Mouse (Mus musculus) midbrain, embryonic 13.5 days (tissue): ENCODE results near the gene Dgkh. TPM values are rescaled to one million over a fixed set of nuclear protein-coding genes. Genes with fewer than 3 reads are reported as not detected.

ENCODE experiments used
- ATAC-seq: fragments of 200-750 bp; cut with Nextera tagmentation; 2 replicates; pipeline ENCODE4 v1.8.0; 2017; ENCODE audit warnings: mild to moderate bottlenecking, moderate TSS enrichment, moderate library complexity
- H3K27ac ChIP-seq: fragments of 300-500 bp; sonication (generic); 2 replicates; pipeline ENCODE4 v1.5.1; 2015; ENCODE audit warnings: inconsistent platforms, mild to moderate bottlenecking, moderate library complexity
- H3K27me3 ChIP-seq: fragments of 300-500 bp; sonication (generic); 2 replicates; pipeline ENCODE4 v1.6.1; 2015; ENCODE audit warnings: mild to moderate bottlenecking, inconsistent platforms
- H3K36me3 ChIP-seq: fragments of 300-500 bp; sonication (generic); 2 replicates; pipeline ENCODE4 v1.6.1; 2015; ENCODE audit warnings: mild to moderate bottlenecking, inconsistent platforms
- H3K4me1 ChIP-seq: fragments of 300-500 bp; sonication (generic); replicated peaks from 2 replicates; pipeline ENCODE4 v1.6.1; 2015; ENCODE audit warnings: inconsistent platforms
- H3K4me2 ChIP-seq: fragments of 300-500 bp; sonication (generic); replicated peaks from 2 replicates; pipeline ENCODE4 v1.6.1; 2015; ENCODE audit warnings: moderate library complexity, mild to moderate bottlenecking, inconsistent platforms
- H3K4me3 ChIP-seq: fragments of 300-500 bp; sonication (generic); replicated peaks from 2 replicates; pipeline ENCODE4 v1.5.1; 2015; ENCODE audit warnings: mild to moderate bottlenecking, inconsistent platforms
- H3K9ac ChIP-seq: fragments of 300-500 bp; sonication (generic); replicated peaks from 2 replicates; pipeline ENCODE4 v1.6.1; 2015; ENCODE audit warnings: mild to moderate bottlenecking, inconsistent platforms
- H3K9me3 ChIP-seq: fragments of 300-500 bp; sonication (generic); 2 replicates; pipeline ENCODE4 v1.6.1; 2016; ENCODE audit warnings: mild to moderate bottlenecking, inconsistent platforms
- WGBS: fragments of 180-500 bp; shearing (Covaris S2); methylation state at CpG from one replicate; pipeline ENCODE4 v1.1.7; 2015; 5-methylcytosine and 5-hydroxymethylcytosine counted together
- polyA plus RNA-seq: library from polyadenylated mRNA; unstranded; fragments of >200 nt; fragmentation: Nextera tagmentation; extraction: Ambion mirVana; gene quantifications from 2 replicates; pipeline ENCODE4 v1.2.1, GENCODE M21; 2015

Gene Dgkh
- polyA plus RNA-seq, 1 experiment from 2014 or later: 1.5 TPM

DNA sequence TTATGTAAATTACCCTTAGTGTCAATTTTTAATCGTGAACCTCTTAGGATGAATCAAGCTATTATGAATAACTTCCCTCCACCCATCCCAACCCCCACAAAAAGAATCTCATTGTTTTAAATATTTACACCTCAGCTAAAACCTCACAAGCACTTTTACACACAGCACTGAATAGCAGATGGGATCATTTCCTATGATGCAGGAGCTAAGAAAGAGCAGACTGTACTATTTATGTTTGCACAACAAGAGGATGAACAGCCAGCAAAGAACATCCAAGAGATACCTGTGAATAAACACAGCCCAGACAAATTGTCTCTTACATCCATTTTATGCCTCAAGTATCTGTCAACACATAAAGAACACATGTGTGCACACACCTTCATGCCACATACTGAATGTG lies 41.7 kb downstream of the Dgkh start:
- Histone ChIP-seq H3K4me2 (no peak overlapping the region), H3K9me3 (no peaks in the 10 kb centered on the region), H3K4me1 (no peaks in the 10 kb centered on the region), H3K27me3 (no peaks in the 10 kb centered on the region), H3K4me3 (no peak overlapping the region), H3K27ac (no peak overlapping the region), H3K9ac (no peak overlapping the region), H3K36me3 (no peaks in the 10 kb centered on the region)
- WGBS: 76% methylated on average over 1 of the region's 1 CpGs
- no peak for ATAC-seq

DNA sequence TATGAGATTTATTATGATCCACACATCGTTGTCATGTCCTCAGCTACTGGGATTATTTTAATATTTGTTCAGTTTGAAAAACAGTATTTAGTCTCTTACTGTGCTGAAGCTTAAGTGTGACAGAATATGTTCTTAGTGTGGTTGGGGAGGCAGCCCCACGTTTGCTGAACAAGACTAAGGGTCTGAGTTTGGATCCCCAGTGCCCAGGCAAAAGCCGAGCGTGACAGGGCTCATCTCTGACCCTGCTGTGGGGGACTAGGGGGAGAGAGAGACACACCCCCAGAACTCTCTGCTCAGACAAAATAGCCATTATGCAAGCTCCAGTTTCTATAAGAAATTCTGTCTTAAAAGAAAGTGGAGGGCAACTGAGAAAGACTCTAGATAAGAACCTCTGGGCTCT lies 42.2 kb downstream of the Dgkh start:
- no peaks in the 10 kb centered on the region for H3K4me1 ChIP-seq
- no peak for ATAC-seq
- H3K4me2 ChIP-seq: no peak overlapping the region
- no peak overlapping the region for H3K4me3 ChIP-seq
- no peaks in the 10 kb centered on the region for H3K27me3 ChIP-seq
- 67% methylated on average over 4 of the region's 4 CpGs for WGBS
- H3K9ac ChIP-seq: no peak overlapping the region
- no peak overlapping the region for H3K27ac ChIP-seq
- no peaks in the 10 kb centered on the region for H3K36me3 ChIP-seq
- no peaks in the 10 kb centered on the region for H3K9me3 ChIP-seq

DNA sequence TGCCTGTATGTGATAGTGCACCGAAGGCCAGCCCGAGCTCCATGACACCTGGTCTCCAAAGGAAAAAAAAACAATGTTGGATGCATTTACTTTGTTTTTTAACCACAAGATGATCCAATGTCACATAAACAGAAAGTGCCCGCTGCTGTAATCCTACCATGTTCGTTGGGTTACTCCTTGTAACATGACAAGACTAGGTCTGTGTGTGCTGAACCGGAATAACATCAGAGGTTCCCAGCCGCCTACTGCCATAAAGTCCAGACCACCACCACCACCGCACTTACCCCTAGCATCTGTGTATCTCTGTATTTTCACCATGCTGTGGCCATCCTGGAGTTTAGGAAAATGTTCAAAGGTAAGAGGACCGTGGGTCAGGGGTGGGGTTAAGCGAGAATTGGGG lies 42.6 kb downstream of the Dgkh start:
- no peak overlapping the region for H3K4me2 ChIP-seq
- H3K4me1 ChIP-seq: no peaks in the 10 kb centered on the region
- H3K36me3 ChIP-seq: no peaks in the 10 kb centered on the region
- H3K9ac ChIP-seq: no peak overlapping the region
- WGBS: 93% methylated on average over 9 of the region's 9 CpGs
- no peaks in the 10 kb centered on the region for H3K27me3 ChIP-seq
- no peak overlapping the region for H3K4me3 ChIP-seq
- no peak overlapping the region for H3K27ac ChIP-seq
- H3K9me3 ChIP-seq: no peaks in the 10 kb centered on the region
- no peak for ATAC-seq

DNA sequence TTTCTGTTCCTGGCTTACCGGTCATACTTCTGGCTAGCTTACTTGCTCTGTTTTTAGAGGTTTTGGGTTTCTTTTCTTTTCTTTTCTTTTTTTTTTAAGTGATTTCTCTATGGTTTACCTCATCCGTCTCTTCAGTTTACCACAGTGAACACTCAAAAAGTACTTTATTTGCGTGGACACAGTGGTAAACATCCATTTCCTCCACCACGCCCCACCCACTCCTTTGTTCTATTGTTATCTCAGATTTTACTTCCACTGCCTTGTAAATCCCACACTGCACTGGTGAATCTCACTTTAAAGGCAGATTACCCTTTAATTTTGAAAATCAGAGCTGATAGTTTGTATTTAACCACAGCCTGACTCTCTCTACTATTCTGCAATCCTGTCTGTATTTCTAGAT lies 44.9 kb downstream of the Dgkh start:
- WGBS: 71% methylated on average over 4 of the region's 4 CpGs
- H3K4me1 ChIP-seq: no peaks in the 10 kb centered on the region
- no peak overlapping the region for H3K9ac ChIP-seq
- no peak for ATAC-seq
- no peak overlapping the region for H3K4me2 ChIP-seq
- no peaks in the 10 kb centered on the region for H3K36me3 ChIP-seq
- H3K27me3 ChIP-seq: no peaks in the 10 kb centered on the region
- no peak overlapping the region for H3K4me3 ChIP-seq
- no peak overlapping the region for H3K27ac ChIP-seq
- H3K9me3 ChIP-seq: no peaks in the 10 kb centered on the region

DNA sequence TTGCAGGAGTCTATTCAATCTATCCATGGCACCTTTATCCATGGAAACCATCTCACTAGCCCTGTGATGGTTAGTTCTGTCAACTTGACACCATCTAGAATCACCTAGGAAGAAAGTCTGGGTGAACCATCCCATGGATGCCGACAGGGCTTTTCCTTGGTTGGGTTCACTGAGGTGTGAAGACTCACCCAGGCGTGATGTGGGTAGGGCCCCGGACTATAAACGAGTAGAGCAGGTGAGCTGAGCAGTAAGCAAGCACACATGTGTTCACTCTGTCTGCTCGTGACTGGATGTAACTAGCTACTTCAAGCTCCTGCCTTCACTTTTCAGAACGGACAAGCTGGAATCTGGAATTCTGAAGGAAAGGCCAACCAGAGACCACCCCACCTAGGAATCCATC lies 45.9 kb downstream of the Dgkh start:
- H3K9ac ChIP-seq: no peak overlapping the region
- 91% methylated on average over 6 of the region's 6 CpGs for WGBS
- no peaks in the 10 kb centered on the region for H3K9me3 ChIP-seq
- no peaks in the 10 kb centered on the region for H3K27me3 ChIP-seq
- no peaks in the 10 kb centered on the region for H3K36me3 ChIP-seq
- no peak overlapping the region for H3K4me3 ChIP-seq
- H3K27ac ChIP-seq: no peak overlapping the region
- no peak for ATAC-seq
- H3K4me2 ChIP-seq: no peak overlapping the region
- no peaks in the 10 kb centered on the region for H3K4me1 ChIP-seq

DNA sequence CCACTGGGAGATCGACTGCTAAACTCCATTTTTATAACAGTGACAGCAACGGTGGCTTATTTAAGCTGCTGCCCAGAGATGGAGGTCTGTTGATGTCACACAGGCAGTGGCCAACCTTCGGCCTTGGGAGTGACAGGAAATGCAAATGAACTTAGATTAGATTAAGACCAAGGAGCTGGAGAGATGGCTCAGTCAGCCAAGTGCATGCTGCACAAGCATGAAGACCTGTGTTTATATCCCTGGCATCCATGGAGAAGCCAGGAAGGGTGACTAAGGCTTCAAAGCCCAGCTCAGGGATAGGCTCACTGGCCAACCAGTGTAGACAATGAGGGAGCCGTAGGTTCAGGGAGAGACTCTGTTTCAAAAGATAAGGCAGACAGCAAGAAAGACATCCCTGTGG lies 48.4 kb downstream of the Dgkh start:
- H3K27ac ChIP-seq: no peak overlapping the region
- no peaks in the 10 kb centered on the region for H3K36me3 ChIP-seq
- WGBS: 77% methylated on average over 4 of the region's 4 CpGs
- no peaks in the 10 kb centered on the region for H3K9me3 ChIP-seq
- no peak overlapping the region for H3K9ac ChIP-seq
- no peaks in the 10 kb centered on the region for H3K4me1 ChIP-seq
- H3K27me3 ChIP-seq: no peaks in the 10 kb centered on the region
- no peak overlapping the region for H3K4me3 ChIP-seq
- no peak for ATAC-seq
- H3K4me2 ChIP-seq: no peak overlapping the region

DNA sequence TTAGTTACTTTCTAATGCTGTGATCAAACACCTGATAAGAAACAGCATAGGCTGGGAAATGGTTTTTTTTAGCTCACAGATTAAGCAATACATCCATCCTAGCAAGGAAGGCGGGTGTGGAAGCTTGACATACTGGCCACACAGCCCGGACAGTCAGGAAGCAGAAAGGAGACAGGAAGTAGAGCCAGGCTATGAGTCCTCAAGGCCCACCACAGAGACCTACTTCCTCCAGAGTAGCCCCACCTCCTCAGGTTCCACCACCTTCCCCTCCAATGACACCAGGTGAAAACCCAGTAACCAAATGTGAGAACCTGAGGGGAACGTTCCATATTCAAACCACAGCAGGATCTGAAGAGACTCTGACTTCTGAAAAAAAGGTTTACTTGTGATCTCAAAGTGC lies 53.6 kb downstream of the Dgkh start:
- H3K4me1 ChIP-seq: peaks cover 11% of the 10 kb centered on the region
- H3K9ac ChIP-seq: no peak overlapping the region
- H3K36me3 ChIP-seq: no peaks in the 10 kb centered on the region
- 86% methylated on average over 3 of the region's 3 CpGs for WGBS
- H3K27me3 ChIP-seq: no peaks in the 10 kb centered on the region
- H3K4me2 ChIP-seq: no peak overlapping the region
- no peak overlapping the region for H3K4me3 ChIP-seq
- H3K27ac ChIP-seq: no peak overlapping the region
- ATAC-seq: no peak
- H3K9me3 ChIP-seq: no peaks in the 10 kb centered on the region

DNA sequence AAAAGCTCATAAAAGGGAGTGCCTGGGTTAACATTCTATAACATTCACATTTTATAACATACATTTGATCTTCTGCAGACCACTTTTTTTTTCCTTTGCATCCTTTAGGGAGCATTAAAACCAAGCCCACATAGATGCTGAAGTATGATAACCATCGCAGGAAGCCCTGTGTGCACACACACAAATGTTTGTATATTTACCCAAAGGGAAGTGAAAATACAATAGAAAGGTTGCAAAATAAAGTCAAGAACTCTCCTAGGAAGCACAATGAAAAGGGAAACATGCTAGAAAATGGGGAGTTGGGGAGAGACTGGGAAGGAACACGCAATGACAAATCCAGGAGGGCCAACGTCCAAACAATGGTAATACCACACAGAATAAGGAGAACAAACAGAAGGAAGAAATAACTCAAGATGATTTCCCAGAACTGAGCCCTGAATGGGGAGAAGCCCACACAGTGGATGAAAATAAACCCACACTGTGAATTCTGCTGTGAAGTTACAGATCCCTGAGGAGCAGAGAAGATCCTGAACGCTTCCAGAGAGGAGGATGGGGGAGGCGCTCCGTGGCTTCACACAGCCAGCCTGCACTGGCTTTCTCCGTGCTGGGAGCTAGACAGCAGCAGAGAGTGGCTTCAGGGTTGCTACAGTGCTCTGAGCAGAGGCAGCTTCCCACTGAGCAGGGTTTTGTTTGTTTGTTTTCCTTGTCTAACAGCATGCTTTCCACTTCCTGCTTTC lies 54.6 kb downstream of the Dgkh start:
- Histone ChIP-seq H3K27me3 (no peaks in the 10 kb centered on the region), H3K4me1 (peaks cover 11% of the 10 kb centered on the region), H3K4me2 (peak overlapping the region; percentile 23), H3K36me3 (no peaks in the 10 kb centered on the region), H3K4me3 (no peak overlapping the region), H3K9ac (no peak overlapping the region), H3K27ac (0 out of 2 replicates have a peak overlapping the region, but pooled peaks have one; percentile 54), H3K9me3 (no peaks in the 10 kb centered on the region)
- WGBS: 34% methylated on average over 7 of the region's 7 CpGs
- ATAC-seq: no peak

DNA sequence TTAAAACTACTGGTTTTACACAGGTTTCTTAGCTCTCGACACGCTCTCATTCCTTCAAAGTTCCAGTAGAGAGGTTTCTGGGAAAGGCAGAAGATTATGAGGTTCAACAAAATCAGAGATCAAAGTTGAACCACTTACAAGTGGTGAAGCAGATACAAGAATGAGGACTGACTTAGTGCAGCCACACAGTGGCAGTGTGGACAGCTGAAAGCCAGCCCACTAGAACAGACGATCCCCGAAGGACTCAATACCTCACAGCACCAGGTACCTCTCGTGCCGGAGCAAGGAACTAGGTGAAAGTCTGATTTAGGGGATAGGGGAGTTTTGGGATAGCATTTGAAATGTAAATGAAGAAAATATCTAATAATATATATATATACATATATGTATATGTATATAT lies 56.1 kb downstream of the Dgkh start:
- Histone ChIP-seq H3K9ac (no peak overlapping the region), H3K27ac (no peak overlapping the region), H3K27me3 (no peaks in the 10 kb centered on the region), H3K9me3 (no peaks in the 10 kb centered on the region), H3K36me3 (no peaks in the 10 kb centered on the region), H3K4me3 (no peak overlapping the region), H3K4me2 (no peak overlapping the region), H3K4me1 (peaks cover 11% of the 10 kb centered on the region)
- WGBS: 74% methylated on average over 6 of the region's 6 CpGs
- ATAC-seq: no peak

DNA sequence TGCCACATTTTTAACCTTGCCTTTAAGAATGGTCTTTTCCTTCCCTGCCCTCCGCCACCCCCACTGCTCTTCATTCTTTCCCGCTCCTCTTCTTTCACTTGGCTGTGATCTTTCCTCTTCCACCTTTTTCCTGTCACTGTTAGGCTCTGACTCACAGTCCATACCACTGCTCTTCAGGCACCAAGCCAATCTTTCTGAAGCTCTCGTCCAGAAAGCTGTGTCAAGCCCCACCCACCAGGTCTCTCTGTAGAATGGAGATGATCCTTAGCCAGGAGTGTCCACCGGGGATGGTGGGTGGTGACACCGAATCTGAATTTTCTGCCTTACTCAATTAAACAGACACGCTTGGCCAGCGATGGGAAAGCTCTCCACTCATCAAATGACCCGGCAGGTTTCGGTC lies 58.0 kb downstream of the Dgkh start:
- Histone ChIP-seq H3K27me3 (no peaks in the 10 kb centered on the region), H3K9ac (no peak overlapping the region), H3K36me3 (no peaks in the 10 kb centered on the region), H3K4me3 (no peak overlapping the region), H3K4me2 (no peak overlapping the region), H3K9me3 (no peaks in the 10 kb centered on the region), H3K27ac (no peak overlapping the region), H3K4me1 (peaks cover 11% of the 10 kb centered on the region)
- no peak for ATAC-seq
- 90% methylated on average over 9 of the region's 9 CpGs for WGBS

DNA sequence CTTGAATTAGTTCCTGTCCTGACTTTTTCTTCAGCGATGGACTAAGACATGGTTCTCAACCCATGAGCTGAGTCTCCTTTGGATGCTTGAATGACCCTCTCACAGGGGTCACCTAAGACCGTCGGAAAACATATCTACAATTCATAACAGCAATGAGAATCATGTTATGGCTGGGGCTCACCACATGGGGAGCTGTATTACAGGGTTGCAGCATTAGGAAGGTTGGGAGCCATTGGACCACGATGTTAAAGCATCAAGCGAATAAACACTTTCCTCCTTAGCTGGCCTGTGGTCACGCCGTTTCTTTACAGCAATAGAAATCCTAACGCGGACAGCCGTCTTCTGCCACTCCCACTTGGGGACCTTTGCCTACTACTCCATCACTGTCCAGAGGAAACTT lies 62.6 kb downstream of the Dgkh start:
- ATAC-seq: no peak
- H3K9me3 ChIP-seq: no peaks in the 10 kb centered on the region
- no peak overlapping the region for H3K9ac ChIP-seq
- no peak overlapping the region for H3K27ac ChIP-seq
- H3K36me3 ChIP-seq: no peaks in the 10 kb centered on the region
- H3K27me3 ChIP-seq: no peaks in the 10 kb centered on the region
- WGBS: 73% methylated on average over 10 of the region's 10 CpGs
- no peak overlapping the region for H3K4me2 ChIP-seq
- no peaks in the 10 kb centered on the region for H3K4me1 ChIP-seq
- H3K4me3 ChIP-seq: no peak overlapping the region

DNA sequence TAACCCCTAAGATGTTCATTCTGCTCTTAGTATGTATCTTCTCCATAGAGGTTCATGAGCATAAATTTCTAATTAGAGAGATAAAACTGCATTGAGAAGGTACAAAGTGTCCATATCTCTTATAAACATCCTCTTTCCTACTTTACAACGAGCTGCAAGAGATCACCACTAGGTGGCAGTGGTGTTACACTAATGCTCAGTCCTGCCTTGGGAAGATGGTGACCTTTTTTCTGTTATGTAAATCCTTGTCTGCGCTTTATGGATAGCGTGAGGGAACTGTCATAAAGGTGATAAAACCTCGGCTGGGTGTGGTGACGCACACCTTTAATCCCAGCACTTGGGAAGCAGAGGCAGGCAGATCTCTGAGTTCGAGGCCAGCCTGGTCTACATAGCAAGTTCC lies 64.3 kb downstream of the Dgkh start:
- no peak overlapping the region for H3K27ac ChIP-seq
- peak; percentile 89 for ATAC-seq
- H3K36me3 ChIP-seq: no peaks in the 10 kb centered on the region
- H3K4me1 ChIP-seq: no peaks in the 10 kb centered on the region
- H3K9me3 ChIP-seq: no peaks in the 10 kb centered on the region
- no peaks in the 10 kb centered on the region for H3K27me3 ChIP-seq
- H3K9ac ChIP-seq: no peak overlapping the region
- H3K4me3 ChIP-seq: no peak overlapping the region
- WGBS: 23% methylated on average over 6 of the region's 6 CpGs
- H3K4me2 ChIP-seq: no peak overlapping the region

DNA sequence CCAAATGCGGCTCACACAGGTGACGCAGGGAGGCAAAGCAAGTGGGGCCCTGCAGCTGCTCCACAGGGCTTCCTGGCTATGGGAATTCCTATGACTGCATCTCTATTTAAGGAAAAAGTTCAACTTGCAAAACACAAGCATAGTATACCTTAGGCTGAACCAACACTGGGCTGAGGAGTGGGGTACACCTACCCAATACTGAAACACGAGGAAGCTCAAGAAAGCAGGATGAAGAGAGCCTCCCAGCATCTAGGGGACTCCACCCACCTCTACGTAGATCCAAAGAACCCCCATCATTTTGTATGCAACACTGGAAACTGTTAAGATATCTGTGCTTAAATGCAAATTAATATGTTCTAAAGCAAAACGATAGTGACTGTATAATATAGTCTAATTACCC lies 64.8 kb downstream of the Dgkh start:
- H3K36me3 ChIP-seq: no peaks in the 10 kb centered on the region
- no peaks in the 10 kb centered on the region for H3K4me1 ChIP-seq
- 66% methylated on average over 5 of the region's 5 CpGs for WGBS
- H3K27me3 ChIP-seq: no peaks in the 10 kb centered on the region
- H3K9ac ChIP-seq: no peak overlapping the region
- no peak overlapping the region for H3K27ac ChIP-seq
- H3K4me2 ChIP-seq: no peak overlapping the region
- no peak overlapping the region for H3K4me3 ChIP-seq
- no peaks in the 10 kb centered on the region for H3K9me3 ChIP-seq
- 0 out of 2 replicates have a peak, but pooled peaks have one; percentile 59 for ATAC-seq
